Mouse (Mus musculus) ZHBTc4 (cell line): ENCODE measurements around the gene Sorbs1.
A peak's percentile ranks its signal among the peaks of the same experiment; 100 is the strongest.

Experiments
- DNase-seq: peaks from one replicate; pipeline ENCODE4 v3.0.0-alpha.2; 2011; ENCODE audit warnings: low read depth, low spot score

Sorbs1 gene

DNA sequence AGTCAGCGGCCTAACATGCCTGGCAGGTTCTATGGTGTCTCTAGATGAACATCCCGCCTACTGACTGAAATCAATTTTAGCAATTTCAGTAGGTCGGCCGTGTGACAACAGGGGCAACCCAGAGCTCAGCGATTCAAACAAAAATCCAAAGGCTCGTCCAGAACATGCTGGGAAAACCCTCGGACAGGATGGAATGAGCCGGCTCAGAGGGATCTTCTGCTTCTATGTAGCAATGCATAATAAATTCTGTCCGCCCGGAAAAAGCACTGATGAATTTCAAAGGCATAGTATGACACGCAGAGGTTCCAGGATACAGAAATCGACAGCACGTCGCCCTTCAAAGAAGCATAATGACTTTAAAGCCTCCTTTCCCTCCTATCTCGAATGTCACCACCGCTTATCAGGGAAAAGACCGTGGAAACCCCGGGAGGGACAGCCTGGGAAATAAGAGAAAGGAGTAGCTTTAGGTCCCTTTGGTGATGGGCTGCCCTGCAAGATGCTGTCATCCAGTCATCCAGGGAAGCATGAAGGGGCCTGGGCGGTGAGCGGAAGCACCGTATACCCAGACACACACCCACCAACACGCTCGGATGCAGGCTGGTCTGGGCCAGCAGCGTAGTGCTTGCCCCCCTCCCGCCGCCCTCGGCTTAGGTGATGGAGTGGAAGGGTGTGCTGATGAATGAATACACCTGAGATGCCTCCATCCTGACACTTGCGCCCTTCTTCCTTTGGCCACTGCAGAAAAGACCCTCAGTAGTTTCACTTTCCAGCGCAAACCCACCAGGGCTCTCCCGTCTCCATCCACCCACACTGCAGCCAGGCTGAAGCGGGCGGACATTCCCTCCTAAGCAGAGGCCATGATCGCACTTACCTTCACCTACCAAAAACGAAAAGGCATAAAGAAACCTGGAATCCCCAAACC lies 818 bp downstream of the Sorbs1 start:
- peak; percentile 34 for DNase-seq

DNA sequence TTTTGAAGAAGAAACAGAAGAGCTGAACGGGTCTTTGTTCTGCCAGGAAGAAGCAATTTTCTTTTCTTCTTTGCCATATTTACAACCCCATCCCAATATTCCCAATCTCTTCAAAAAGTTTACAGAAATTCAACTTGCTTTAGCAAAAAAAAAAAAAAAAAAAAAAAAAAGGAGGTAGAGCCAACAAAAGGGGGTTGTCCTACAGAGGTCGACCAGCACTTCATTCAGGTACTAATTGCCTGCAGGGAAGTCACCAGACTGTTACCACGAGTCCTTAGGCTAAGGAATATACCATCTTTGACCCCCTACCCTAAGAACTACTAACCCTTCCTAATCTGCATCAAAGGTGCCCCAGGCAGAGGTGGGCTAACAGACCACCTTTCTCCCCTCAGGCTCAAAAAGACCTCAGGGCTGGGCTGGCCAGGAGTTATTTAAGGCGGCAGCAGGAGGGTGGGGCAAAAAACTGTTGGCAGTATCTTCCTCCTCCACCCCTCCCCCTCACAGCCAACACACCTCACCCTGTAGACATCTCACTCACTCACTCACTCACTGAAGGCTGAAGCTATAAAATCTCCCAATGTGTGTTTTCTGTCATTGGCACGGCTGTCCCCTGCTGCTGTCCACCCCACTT lies 1.8 kb downstream of the Sorbs1 start:
- peak; percentile 60 for DNase-seq

- DNase-seq = no peak
These were observed 2.5 kb downstream of the Sorbs1 start for GRCm38 (mm10) chr19:40511100-40511439.

- DNase-seq = no peak
These were observed 3.0 kb downstream of the Sorbs1 start for GRCm38 (mm10) chr19:40510387-40511099.

DNA sequence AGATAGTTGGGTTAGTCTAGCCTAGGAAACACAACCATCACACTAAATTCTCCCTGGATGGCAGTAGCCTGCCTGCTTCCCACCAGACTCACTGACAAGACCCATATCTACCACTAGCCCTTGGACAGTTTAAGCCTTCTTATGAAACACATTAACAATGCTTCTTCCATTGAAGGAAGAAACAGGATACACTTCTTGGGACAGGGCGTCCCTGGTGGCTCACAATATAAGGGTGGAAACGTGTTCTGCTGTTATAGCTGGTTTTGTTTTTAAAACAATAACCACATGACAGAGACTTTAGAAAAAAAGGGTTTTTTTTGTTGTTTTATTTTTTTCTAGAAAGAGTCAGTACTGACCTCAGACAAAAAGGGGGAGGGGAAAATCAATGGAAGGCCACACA lies 4.3 kb downstream of the Sorbs1 start:
- DNase-seq = no peak

GRCm38 (mm10) chr19:40508851-40509250 lies 4.7 kb downstream of the Sorbs1 start:
- no peak for DNase-seq

- DNase-seq = no peak
These were observed 6.6 kb downstream of the Sorbs1 start for GRCm38 (mm10) chr19:40506965-40507364.

DNA sequence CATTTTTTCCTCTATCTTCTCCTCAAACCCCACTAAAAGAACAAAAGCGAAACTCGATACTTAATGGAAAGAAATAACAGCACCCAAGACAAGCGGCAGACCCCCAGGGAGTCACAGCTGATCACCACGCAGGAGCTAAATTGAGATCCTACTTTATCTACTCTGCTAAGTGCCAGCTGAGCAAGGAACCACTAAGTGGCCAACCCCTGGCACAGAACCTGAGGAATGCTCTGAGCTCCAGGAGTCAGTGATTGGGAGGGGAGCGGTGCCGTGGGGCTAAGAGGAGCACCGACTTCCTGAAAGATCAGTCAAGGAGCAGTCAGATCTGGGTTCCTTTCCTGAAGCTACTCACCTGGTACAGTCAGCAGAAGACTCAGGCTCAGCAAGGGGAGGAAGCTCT lies 9.2 kb downstream of the Sorbs1 start:
- DNase-seq = no peak

- DNase-seq = no peak
These were observed 13.4 kb downstream of the Sorbs1 start for GRCm38 (mm10) chr19:40499940-40500737.

DNA sequence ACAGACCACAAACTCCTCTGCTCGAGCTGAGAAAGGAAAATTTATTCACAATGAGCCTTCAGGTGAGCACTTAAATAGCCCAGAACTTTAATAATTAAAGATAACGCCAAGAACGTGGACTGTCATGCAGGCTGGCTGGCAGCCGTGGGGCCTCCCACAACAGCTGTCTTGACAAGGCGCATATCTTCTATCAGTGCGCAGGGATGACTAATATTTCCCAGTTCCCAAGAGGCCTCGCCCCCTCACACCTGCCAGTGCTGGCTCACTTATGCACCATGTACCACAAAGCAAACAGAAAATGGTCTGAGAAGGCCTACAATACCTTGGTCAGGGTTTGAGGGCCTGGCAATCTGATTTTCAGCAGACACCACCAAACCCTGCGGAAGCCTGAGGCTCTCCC lies 14.4 kb downstream of the Sorbs1 start:
- no peak for DNase-seq

DNA sequence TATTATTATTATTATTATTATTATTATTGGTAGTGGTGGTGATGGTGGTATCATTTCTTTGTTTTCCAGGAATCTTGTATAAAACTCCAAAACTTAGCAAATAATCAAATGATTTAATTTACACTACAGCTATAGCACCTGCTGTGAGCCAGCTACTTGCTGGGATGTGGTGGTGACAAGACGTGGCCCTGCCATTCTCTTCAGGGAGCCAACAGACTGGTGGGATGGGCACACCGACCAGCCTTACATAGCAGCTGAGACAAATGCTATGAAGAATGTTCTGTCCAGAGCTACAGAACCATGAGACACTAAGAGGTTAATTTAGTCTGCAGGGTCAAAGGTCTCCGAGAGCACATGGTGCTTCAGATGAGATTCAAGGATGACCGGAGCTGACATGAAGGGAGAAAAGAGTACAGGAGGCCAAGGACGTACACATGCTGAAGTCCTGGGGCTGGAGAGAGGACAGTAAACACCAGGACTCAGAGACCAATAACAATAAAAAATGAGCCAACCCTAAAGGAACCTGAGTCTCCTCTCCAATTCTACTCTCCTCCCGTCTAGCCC lies 15.3 kb downstream of the Sorbs1 start:
- no peak for DNase-seq

DNA sequence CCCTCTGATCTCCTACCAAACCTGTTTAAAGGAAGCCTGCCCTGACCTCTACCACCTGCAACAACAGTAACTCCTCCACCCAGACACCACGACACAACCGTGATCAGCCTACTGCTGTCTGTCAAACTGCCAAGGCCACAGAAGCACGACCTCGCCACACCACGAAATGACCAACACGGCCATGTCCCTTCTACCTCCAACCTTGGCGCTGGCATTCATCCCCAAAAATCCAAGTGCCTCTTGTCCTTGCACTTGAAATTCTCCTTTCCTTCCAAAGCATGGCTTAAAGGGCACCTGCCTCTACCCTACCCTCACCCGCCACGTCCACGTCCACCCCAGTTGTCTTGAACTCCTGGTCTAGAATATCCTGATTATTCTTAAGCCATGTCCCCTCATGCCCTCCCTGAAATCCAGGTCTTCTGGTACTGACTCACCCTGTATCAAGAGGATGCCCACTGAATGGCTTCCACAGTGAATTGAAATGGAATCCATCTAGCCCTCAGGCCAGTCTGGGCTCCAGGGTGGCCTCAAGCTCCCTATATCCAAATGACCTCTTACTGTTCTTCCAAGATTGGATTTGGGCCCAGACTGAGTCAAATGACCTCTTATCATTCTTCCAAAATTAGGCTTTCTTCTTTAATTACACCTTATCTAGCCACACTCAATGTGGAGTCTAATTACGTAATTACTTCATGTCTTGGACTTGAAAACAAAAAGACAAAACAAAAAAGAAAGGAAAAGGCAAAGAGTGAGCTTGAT lies 16.9 kb downstream of the Sorbs1 start:
- DNase-seq = no peak

- no peak for DNase-seq
These were observed 17.5 kb downstream of the Sorbs1 start for GRCm38 (mm10) chr19:40496071-40496470.

GRCm38 (mm10) chr19:40492902-40493301 lies 20.7 kb downstream of the Sorbs1 start:
- no peak for DNase-seq

- no peak for DNase-seq
These were observed 22.1 kb downstream of the Sorbs1 start for GRCm38 (mm10) chr19:40491442-40491841.

DNA sequence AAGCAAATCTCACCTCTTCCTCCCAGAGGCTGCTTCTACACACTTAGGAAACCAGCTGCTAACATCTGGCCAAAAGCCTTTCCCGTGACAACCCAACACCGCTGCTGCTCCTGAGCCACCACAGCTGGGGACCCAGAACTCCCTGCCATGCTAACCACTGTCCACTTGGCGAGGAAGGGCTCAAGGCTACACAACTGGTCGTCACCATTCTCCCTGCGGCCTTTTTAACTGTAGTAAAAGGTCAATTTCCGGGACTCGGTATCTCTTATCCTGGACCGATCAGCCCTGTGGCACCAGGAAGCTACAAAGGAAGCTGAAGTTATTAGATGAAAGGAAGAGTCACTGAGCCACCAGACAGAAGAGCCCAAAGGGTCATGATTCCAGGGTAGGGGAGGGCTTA lies 22.8 kb downstream of the Sorbs1 start:
- DNase-seq = no peak

DNA sequence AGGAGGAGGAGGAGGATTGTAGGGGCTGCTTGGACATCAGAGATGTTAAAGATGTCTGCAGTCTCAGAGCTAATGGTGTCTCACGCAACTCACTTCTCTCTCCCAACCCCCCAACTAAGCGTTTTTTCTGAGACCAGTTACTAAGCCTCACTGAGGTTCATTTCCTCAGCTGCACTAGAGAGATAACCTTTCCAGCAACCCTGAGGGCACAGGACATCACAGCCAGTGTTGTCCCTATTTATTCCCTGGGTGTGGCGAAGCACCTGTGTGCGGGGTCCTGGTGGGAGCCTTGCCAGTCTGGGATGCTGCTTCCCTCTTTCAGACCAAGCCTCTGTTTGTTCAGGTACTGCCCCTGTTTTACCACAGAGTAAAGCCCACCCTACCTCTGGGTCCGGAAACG lies 23.9 kb downstream of the Sorbs1 start:
- DNase-seq = no peak

DNA sequence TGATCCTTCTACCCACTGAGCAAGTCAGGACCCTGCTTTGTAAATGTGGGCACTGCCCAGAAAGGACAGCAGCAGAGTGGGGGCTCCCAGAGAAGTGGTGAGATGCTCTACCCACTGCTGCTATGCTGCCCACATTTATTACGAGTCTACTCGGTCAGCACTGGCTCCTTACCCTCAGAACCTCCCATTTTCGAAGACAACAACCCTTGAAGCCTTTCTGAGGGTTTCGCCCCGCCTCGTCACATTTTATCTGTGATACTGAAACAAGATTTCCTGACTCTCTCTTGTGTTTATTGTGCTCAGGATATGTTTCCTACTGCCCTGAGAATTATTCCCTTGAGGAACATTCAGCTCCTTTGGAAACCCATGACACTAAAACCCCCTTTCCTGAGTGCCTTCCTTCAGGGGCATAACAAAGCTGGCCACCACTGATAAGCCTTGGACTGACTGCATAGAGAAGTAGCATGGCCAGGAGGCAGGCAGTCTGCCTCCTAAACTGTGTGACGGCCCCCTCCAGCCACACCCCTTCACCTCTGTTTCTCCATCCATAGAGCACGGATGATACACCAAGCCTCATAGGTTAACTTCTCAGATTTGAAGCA lies 24.6 kb downstream of the Sorbs1 start:
- no peak for DNase-seq

- no peak for DNase-seq
These were observed 26.0 kb downstream of the Sorbs1 start for GRCm38 (mm10) chr19:40487561-40487960.

DNA sequence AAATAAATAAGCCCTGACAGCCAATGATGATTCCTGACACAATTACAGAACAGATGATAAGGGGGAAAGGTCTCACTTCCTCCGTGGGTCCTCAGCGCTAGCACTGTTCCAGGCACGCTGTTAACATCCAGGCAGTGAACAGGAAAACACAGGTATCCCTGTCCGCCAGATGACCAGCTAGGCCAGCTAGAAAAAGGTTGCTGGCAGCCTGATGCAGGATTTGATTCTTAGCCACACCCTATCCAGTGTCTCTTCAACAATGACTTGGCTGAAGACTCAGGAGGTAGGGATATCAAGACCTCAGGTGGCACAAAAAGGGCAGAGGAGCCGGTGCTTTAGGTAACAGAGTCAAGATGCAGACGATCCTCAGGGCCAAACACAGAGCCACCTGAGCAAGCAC lies 32.5 kb downstream of the Sorbs1 start:
- no peak for DNase-seq
